Mouse (Mus musculus): ENCODE data around the gene Birc6. TPM values are rescaled to one million over a fixed set of nuclear protein-coding genes. Genes with fewer than 3 reads are reported as not detected.
A peak's percentile ranks its signal among the peaks of the same experiment; 100 is the strongest.

Birc6 gene
- polyA plus RNA-seq, 1 experiment from 2014 or later: 116 TPM

DNA sequence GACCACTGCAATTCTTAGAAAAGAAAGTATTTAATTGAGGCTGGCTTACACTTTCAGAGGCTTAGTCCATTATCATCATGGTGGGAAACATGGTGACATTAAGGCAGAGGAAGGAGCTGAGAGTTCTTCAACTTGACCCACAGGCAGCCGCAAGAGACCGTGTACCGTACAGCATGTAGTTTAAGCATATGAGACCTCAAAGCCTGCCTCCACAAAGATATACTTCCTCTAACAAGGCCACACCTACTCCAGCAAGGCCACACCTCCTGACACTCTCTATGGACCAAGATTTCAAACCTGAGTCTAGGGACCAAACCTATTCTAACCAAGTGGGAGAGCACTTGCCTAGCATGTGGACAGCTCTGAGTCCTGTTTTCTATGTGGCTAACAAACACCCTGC is 19.5 kb upstream of the Birc6 start:
- Histone ChIP-seq H3K4me2 (ENCODE audit: low read length) (no peak overlapping the region), H3K36me3 (ENCODE audit: control insufficient read depth, insufficient read depth, low read length) (no peaks in the 10 kb centered on the region), H3K9me3 (ENCODE audit: control insufficient read depth, low read length) (no peaks in the 10 kb centered on the region), H3K4me3 (replicated peaks; ENCODE audit: low read depth, low read length) (no peak overlapping the region), H3K9ac (replicated peaks; ENCODE audit: low read length) (no peak overlapping the region), H3K4me1 (ENCODE audit: control insufficient read depth, insufficient read depth, low read length) (no peaks in the 10 kb centered on the region), H3K27me3 (ENCODE audit: control insufficient read depth, insufficient read depth, low read length) (no peaks in the 10 kb centered on the region), H3K27ac (replicated peaks; ENCODE audit: low read depth, low read length) (no peak overlapping the region)
- DNase-seq (no peak), ATAC-seq (ENCODE audit: low FRiP score, low TSS enrichment) (no peak)
- WGBS: 93% methylated on average over 3 of the region's 3 CpGs

DNA sequence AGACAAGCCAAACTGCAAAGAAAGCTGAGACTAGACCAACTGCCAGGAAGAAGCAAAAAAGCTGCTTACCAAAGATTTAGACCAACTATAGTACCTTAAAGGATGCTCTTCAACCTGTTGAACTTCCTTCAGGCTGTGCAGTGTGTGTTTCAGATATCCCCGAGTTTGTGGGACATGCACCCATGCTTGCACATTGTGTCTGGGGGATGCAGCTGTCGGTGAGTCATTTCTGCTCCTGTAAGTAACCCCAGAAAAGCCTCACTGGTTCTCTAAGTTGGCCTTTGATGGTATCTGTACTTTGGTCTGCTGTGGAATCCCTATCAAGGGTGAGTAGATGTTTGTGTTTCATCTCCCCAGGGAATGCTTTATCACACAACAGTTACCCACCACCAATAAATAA is 15.8 kb upstream of the Birc6 start:
- WGBS: 85% methylated on average over 2 of the region's 2 CpGs
- ATAC-seq (ENCODE audit: low FRiP score, low TSS enrichment): no peak
- DNase-seq: no peak
- no peaks in the 10 kb centered on the region for H3K27me3 ChIP-seq (ENCODE audit: control insufficient read depth, insufficient read depth, low read length)
- no peak overlapping the region for H3K4me2 ChIP-seq (ENCODE audit: low read length)
- no peak overlapping the region for H3K4me3 ChIP-seq (replicated peaks; ENCODE audit: low read depth, low read length)
- H3K36me3 ChIP-seq (ENCODE audit: control insufficient read depth, insufficient read depth, low read length): no peaks in the 10 kb centered on the region
- no peak overlapping the region for H3K27ac ChIP-seq (replicated peaks; ENCODE audit: low read depth, low read length)
- no peak overlapping the region for H3K9ac ChIP-seq (replicated peaks; ENCODE audit: low read length)
- no peaks in the 10 kb centered on the region for H3K9me3 ChIP-seq (ENCODE audit: control insufficient read depth, low read length)
- no peaks in the 10 kb centered on the region for H3K4me1 ChIP-seq (ENCODE audit: control insufficient read depth, insufficient read depth, low read length)

DNA sequence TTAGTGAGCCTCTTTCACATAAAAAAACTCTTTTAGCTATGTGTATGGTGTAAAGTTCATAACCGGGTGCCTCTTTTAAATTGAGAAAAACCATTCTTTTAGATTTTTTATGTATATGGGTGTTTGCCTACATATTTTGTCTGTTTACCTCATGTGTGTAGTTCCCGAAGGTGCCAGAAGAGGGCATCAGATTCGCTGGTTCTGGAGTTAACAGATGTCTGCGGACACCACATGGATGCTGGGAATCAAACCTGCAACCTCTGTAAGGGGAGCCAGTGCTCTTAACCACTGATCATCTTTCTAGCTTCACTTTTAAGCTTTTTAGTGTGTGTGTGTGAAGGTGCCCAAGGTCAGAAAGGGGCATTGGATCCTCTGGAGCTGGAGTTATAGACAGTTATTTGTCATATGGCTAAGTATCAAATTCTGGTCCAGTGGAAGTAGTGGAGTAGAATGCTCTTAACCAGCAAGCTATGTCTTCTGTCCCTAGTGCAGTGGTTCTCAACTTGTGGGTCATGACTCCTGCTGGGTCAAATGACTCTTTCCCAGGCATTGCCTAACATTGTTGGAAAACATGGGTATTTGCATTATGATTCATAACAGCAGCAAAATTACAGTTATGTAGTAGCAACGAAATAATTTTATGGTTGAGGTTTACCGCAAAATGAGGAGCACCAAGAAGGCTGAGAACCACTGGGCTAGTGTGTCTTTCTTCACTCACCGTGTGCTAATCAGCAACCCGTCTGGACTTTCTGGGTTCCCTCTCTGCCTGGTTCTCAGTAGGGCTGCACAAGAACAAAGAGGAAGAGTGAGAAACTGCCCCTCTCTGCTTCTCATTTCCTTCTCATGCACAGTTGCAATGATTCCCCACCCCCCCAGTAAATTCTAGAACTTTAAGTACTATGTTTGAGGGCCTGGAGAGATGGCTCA is 5.0 kb upstream of the Birc6 start:
- no peaks in the 10 kb centered on the region for H3K36me3 ChIP-seq (ENCODE audit: control insufficient read depth, insufficient read depth, low read length)
- H3K9ac ChIP-seq (replicated peaks; ENCODE audit: low read length): no peak overlapping the region
- no peak for DNase-seq
- no peak for ATAC-seq (ENCODE audit: low FRiP score, low TSS enrichment)
- no peak overlapping the region for H3K4me2 ChIP-seq (ENCODE audit: low read length)
- no peak overlapping the region for H3K27ac ChIP-seq (replicated peaks; ENCODE audit: low read depth, low read length)
- 0 out of 2 replicates have a peak, but pooled peaks cover 6% of the 10 kb centered on the region for H3K4me1 ChIP-seq (ENCODE audit: control insufficient read depth, insufficient read depth, low read length)
- H3K4me3 ChIP-seq (replicated peaks; ENCODE audit: low read depth, low read length): no peak overlapping the region
- H3K27me3 ChIP-seq (ENCODE audit: control insufficient read depth, insufficient read depth, low read length): no peaks in the 10 kb centered on the region
- WGBS: 85% methylated on average over 8 of the region's 8 CpGs
- H3K9me3 ChIP-seq (ENCODE audit: control insufficient read depth, low read length): no peaks in the 10 kb centered on the region

GRCm38 (mm10) chr17:74526117-74526516 is 2.0 kb upstream of the Birc6 start:
- no peak overlapping the region for H3K4me3 ChIP-seq (replicated peaks; ENCODE audit: low read depth, low read length)
- 94% methylated on average over 2 of the region's 2 CpGs for WGBS
- no peak overlapping the region for H3K9ac ChIP-seq (replicated peaks; ENCODE audit: low read length)
- DNase-seq (no peak), ATAC-seq (ENCODE audit: low FRiP score, low TSS enrichment) (no peak)
- no peaks in the 10 kb centered on the region for H3K9me3 ChIP-seq (ENCODE audit: control insufficient read depth, low read length)
- no peaks in the 10 kb centered on the region for H3K36me3 ChIP-seq (ENCODE audit: control insufficient read depth, insufficient read depth, low read length)
- H3K27ac ChIP-seq (replicated peaks; ENCODE audit: low read depth, low read length): no peak overlapping the region
- peaks cover 18% of the 10 kb centered on the region for H3K4me1 ChIP-seq (ENCODE audit: control insufficient read depth, insufficient read depth, low read length)
- H3K27me3 ChIP-seq (ENCODE audit: control insufficient read depth, insufficient read depth, low read length): no peaks in the 10 kb centered on the region
- no peak overlapping the region for H3K4me2 ChIP-seq (ENCODE audit: low read length)

GRCm38 (mm10) chr17:74526806-74527653 is 1.1 kb upstream of the Birc6 start:
- Histone ChIP-seq H3K4me1 (ENCODE audit: control insufficient read depth, insufficient read depth, low read length) (peaks cover 18% of the 10 kb centered on the region), H3K9ac (replicated peaks; ENCODE audit: low read length) (peak overlapping the region; percentile 68), H3K9me3 (ENCODE audit: control insufficient read depth, low read length) (no peaks in the 10 kb centered on the region), H3K4me2 (ENCODE audit: low read length) (peak overlapping the region; percentile 64), H3K27ac (replicated peaks; ENCODE audit: low read depth, low read length) (peak overlapping the region; percentile 93), H3K4me3 (replicated peaks; ENCODE audit: low read depth, low read length) (peak overlapping the region; percentile 95), H3K27me3 (ENCODE audit: control insufficient read depth, insufficient read depth, low read length) (no peaks in the 10 kb centered on the region), H3K36me3 (ENCODE audit: control insufficient read depth, insufficient read depth, low read length) (no peaks in the 10 kb centered on the region)
- ATAC-seq (ENCODE audit: low FRiP score, low TSS enrichment) (no peak), DNase-seq (no peak)
- 92% methylated on average over 9 of the region's 9 CpGs for WGBS

GRCm38 (mm10) chr17:74528648-74529532 is 795 bp downstream of the Birc6 start:
- ATAC-seq (ENCODE audit: low FRiP score, low TSS enrichment) (no peak; the same call in 1 of the 2 replicates), DNase-seq (no peak)
- no peaks in the 10 kb centered on the region for H3K36me3 ChIP-seq (ENCODE audit: control insufficient read depth, insufficient read depth, low read length)
- H3K4me1 ChIP-seq (ENCODE audit: control insufficient read depth, insufficient read depth, low read length): peaks cover 18% of the 10 kb centered on the region
- H3K4me3 ChIP-seq (replicated peaks; ENCODE audit: low read depth, low read length): peak overlapping the region; percentile 95
- H3K9ac ChIP-seq (replicated peaks; ENCODE audit: low read length): peak overlapping the region; percentile 97
- no peaks in the 10 kb centered on the region for H3K27me3 ChIP-seq (ENCODE audit: control insufficient read depth, insufficient read depth, low read length)
- H3K27ac ChIP-seq (replicated peaks; ENCODE audit: low read depth, low read length): peak overlapping the region; percentile 98
- under 1% methylated on average over 72 of the region's 72 CpGs for WGBS
- peak overlapping the region; percentile 89 for H3K4me2 ChIP-seq (ENCODE audit: low read length)
- no peaks in the 10 kb centered on the region for H3K9me3 ChIP-seq (ENCODE audit: control insufficient read depth, low read length)

GRCm38 (mm10) chr17:74529533-74529824 is 1.4 kb downstream of the Birc6 start:
- peak overlapping the region; percentile 89 for H3K4me2 ChIP-seq (ENCODE audit: low read length)
- peak overlapping the region; percentile 95 for H3K4me3 ChIP-seq (replicated peaks; ENCODE audit: low read depth, low read length)
- peaks cover 18% of the 10 kb centered on the region for H3K4me1 ChIP-seq (ENCODE audit: control insufficient read depth, insufficient read depth, low read length)
- DNase-seq (no peak), ATAC-seq (ENCODE audit: low FRiP score, low TSS enrichment) (no peak)
- H3K9me3 ChIP-seq (ENCODE audit: control insufficient read depth, low read length): no peaks in the 10 kb centered on the region
- H3K36me3 ChIP-seq (ENCODE audit: control insufficient read depth, insufficient read depth, low read length): no peaks in the 10 kb centered on the region
- peak overlapping the region; percentile 97 for H3K9ac ChIP-seq (replicated peaks; ENCODE audit: low read length)
- no peaks in the 10 kb centered on the region for H3K27me3 ChIP-seq (ENCODE audit: control insufficient read depth, insufficient read depth, low read length)
- 21% methylated on average over 3 of the region's 3 CpGs for WGBS
- H3K27ac ChIP-seq (replicated peaks; ENCODE audit: low read depth, low read length): no peak overlapping the region; the same call in 1 of the 2 replicates

GRCm38 (mm10) chr17:74534971-74535370 is 6.9 kb downstream of the Birc6 start:
- H3K4me1 ChIP-seq (ENCODE audit: control insufficient read depth, insufficient read depth, low read length): peaks cover 6% of the 10 kb centered on the region; the same call in 1 of the 2 replicates
- WGBS: 97% methylated on average over 4 of the region's 4 CpGs
- H3K36me3 ChIP-seq (ENCODE audit: control insufficient read depth, insufficient read depth, low read length): no peaks in the 10 kb centered on the region
- H3K27me3 ChIP-seq (ENCODE audit: control insufficient read depth, insufficient read depth, low read length): no peaks in the 10 kb centered on the region
- ATAC-seq (ENCODE audit: low FRiP score, low TSS enrichment) (no peak), DNase-seq (no peak)
- no peak overlapping the region for H3K9ac ChIP-seq (replicated peaks; ENCODE audit: low read length)
- H3K4me3 ChIP-seq (replicated peaks; ENCODE audit: low read depth, low read length): no peak overlapping the region
- H3K27ac ChIP-seq (replicated peaks; ENCODE audit: low read depth, low read length): no peak overlapping the region
- no peak overlapping the region for H3K4me2 ChIP-seq (ENCODE audit: low read length)
- no peaks in the 10 kb centered on the region for H3K9me3 ChIP-seq (ENCODE audit: control insufficient read depth, low read length)

All from midbrain, embryonic 14.5 days (tissue).